Mouse (Mus musculus) hindbrain, embryonic 16.5 days (tissue): Measurements from ENCODE around the gene Prex1. TPM values are rescaled to one million over a fixed set of nuclear protein-coding genes. Genes with fewer than 3 reads are reported as not detected.

Source experiments
- ATAC-seq: fragments of 200-750 bp; cut with Nextera tagmentation; 2 replicates; pipeline ENCODE4 v1.8.0; 2017; ENCODE audit warnings: moderate TSS enrichment, moderate library complexity
- H3K27ac ChIP-seq: fragments of 300-500 bp; sonication (generic); 2 replicates; pipeline ENCODE4 v1.5.1; 2014; ENCODE audit warnings: low read depth, mild to moderate bottlenecking, control low read depth, low read length, moderate library complexity
- H3K27me3 ChIP-seq: fragments of 300-500 bp; sonication (generic); replicated peaks from 2 replicates; pipeline ENCODE4 v1.6.1; 2014; ENCODE audit warnings: low read length; ENCODE audit not compliant: control insufficient read depth, insufficient read depth
- H3K36me3 ChIP-seq: fragments of 300-500 bp; sonication (generic); 2 replicates; pipeline ENCODE4 v1.6.1; 2014; ENCODE audit warnings: mild to moderate bottlenecking, low read length, moderate library complexity, mixed read lengths; ENCODE audit not compliant: control insufficient read depth, insufficient read depth
- H3K4me1 ChIP-seq: fragments of 300-500 bp; sonication (generic); 2 replicates; pipeline ENCODE4 v1.6.1; 2014; ENCODE audit warnings: low read depth, low read length; ENCODE audit not compliant: control insufficient read depth, insufficient read depth
- H3K4me2 ChIP-seq: fragments of 300-500 bp; sonication (generic); 2 replicates; pipeline ENCODE4 v1.6.1; 2014; ENCODE audit warnings: mild to moderate bottlenecking, low read length, control low read depth, moderate library complexity
- H3K4me3 ChIP-seq: fragments of 300-500 bp; sonication (generic); 2 replicates; pipeline ENCODE4 v1.5.1; 2014; ENCODE audit warnings: mild to moderate bottlenecking, low read length, control low read depth, moderate library complexity
- H3K9ac ChIP-seq: fragments of 300-500 bp; sonication (generic); 2 replicates; pipeline ENCODE4 v1.6.1; 2014; ENCODE audit warnings: low read depth, mild to moderate bottlenecking, control low read depth, low read length, moderate library complexity
- H3K9me3 ChIP-seq: fragments of 300-500 bp; sonication (generic); 2 replicates; pipeline ENCODE4 v1.6.1; 2014; ENCODE audit warnings: mild to moderate bottlenecking, low read length, moderate library complexity; ENCODE audit not compliant: control insufficient read depth
- WGBS: fragments of 180-500 bp; shearing (Covaris S2); extraction: QIAGEN DNeasy Blood & Tissue Kit; methylation state at CpG from one replicate; pipeline ENCODE4 v1.1.7; 2014; 5-methylcytosine and 5-hydroxymethylcytosine counted together
- polyA plus RNA-seq: library from polyadenylated mRNA; unstranded; fragments of >200 nt; fragmentation: Nextera tagmentation; extraction: Ambion mirVana; gene quantifications from 2 replicates; pipeline ENCODE4 v1.2.1, GENCODE M21; 2015

Gene Prex1
- polyA plus RNA-seq, 1 experiment from 2014 or later, result 27.3 TPM

DNA sequence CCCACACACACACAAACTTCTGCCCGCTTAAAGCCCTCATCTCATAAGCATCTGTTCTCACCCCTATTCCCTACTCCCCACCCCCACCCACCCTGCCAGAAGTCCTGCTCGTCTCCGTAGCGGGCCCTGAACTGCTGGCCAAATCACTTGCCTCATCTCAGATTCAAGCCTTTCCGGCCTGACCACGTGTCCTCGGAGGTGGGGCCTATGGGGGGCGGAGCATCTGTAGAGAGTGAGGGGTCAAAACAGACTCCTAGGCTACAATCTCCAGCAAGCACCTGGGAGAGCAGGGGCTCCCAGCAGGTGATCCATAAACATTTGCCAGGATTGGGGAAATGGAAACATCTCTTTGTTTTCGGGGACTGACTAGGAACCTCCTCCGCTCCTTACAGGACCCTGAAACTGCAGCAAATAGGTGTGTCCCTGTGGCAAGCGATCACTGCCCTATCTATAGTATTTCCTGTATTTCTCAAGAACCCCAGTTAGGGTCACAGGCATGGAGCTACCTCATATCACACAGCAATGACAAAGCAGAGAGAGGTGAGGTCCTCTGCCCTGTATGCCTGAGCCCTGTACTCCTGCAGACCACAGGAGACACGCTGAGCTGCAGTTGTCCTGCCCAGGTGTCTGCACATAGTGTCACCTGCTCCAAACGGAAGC is 29.6 kb downstream of the Prex1 start:
- Histone ChIP-seq H3K4me1 (peaks cover 15% of the 10 kb centered on the region), H3K36me3 (no peaks in the 10 kb centered on the region), H3K4me2 (no peak overlapping the region; the same call in 1 of the 2 replicates), H3K9ac (no peak overlapping the region), H3K9me3 (no peaks in the 10 kb centered on the region), H3K27me3 (no peaks in the 10 kb centered on the region), H3K27ac (peak overlapping the region; percentile 86), H3K4me3 (no peak overlapping the region)
- WGBS, result 20% methylated on average over 13 of the region's 13 CpGs
- no peak for ATAC-seq

DNA sequence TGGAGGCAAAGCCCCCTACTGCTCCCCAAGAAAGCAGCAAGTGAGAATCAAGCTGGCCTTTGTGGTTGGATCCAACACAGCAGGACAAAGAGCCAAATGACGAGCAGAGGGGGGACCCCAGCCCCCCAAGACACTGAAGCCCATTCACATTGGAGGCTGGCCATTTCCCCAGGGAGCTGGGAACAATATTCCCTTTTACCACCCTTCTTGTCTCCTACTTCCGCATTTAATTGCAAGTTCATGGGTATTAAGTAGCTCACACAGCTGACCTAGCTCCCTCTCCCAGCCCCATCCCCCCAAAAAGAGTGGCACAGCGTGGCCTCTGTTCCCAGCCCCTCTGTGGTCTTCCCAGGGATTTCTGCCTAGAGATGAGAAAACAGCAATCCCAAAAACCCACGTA is 30.8 kb downstream of the Prex1 start:
- no peak overlapping the region for H3K4me3 ChIP-seq
- H3K4me2 ChIP-seq, result no peak overlapping the region; the same call in 1 of the 2 replicates
- H3K9ac ChIP-seq, result peak overlapping the region; percentile 19; the same call in 1 of the 2 replicates
- H3K9me3 ChIP-seq, result no peaks in the 10 kb centered on the region
- no peaks in the 10 kb centered on the region for H3K36me3 ChIP-seq
- WGBS, result 17% methylated on average over 4 of the region's 4 CpGs
- H3K27ac ChIP-seq, result peak overlapping the region; percentile 86
- ATAC-seq, result peak; percentile 73
- H3K27me3 ChIP-seq, result no peaks in the 10 kb centered on the region
- peaks cover 20% of the 10 kb centered on the region for H3K4me1 ChIP-seq

DNA sequence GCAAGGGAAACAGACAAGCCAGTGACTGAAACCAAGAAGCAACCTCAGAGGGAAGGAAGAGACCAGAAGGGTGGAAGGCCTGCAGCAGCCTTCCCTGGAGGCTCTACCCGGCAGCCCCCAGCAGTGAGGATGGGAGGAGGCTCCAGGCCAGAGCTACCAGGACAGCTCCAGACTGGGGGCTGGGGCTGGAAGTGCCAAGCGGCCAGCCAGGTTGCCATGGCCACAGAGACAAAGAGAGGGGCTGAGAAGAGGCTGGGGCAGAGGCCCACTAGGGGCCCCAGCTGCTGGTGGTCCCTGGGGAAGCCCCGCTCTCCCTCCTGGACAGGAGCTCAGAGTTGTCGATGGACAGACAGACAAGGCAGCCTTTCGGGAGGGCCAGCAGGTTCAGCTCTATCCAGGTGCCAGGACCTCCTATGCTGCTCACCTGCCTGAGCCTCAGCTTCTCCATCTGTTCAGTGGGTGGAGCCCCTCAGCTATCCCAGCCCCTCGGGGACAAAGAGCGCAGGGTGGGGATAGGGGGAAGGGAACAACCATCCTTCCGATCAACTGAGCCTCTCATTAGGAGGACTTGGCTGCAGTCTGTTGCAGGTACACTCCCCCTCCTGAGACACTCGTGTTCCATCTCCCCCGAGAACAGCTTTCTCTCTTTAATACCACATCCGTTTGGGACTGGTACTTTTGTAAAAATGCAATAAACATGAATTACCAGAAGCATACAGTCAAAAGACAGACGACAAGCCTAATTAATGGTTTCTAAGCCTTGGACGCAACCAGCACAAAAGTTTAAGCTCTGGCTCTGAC is 34.5 kb downstream of the Prex1 start:
- no peaks in the 10 kb centered on the region for H3K27me3 ChIP-seq
- no peak overlapping the region for H3K4me3 ChIP-seq
- H3K27ac ChIP-seq, result peak overlapping the region; percentile 84
- peaks cover 43% of the 10 kb centered on the region for H3K4me1 ChIP-seq
- ATAC-seq, result peak; percentile 90
- WGBS, result 14% methylated on average over 13 of the region's 13 CpGs
- no peaks in the 10 kb centered on the region for H3K9me3 ChIP-seq
- H3K36me3 ChIP-seq, result no peaks in the 10 kb centered on the region
- H3K4me2 ChIP-seq, result peak overlapping the region; percentile 6; the same call in 1 of the 2 replicates
- H3K9ac ChIP-seq, result peak overlapping the region; percentile 1; the same call in 1 of the 2 replicates

- H3K4me3 ChIP-seq, result no peak overlapping the region
- H3K4me2 ChIP-seq, result no peak overlapping the region
- no peaks in the 10 kb centered on the region for H3K36me3 ChIP-seq
- no peak overlapping the region for H3K9ac ChIP-seq
- peak overlapping the region; percentile 1; the same call in 1 of the 2 replicates for H3K27ac ChIP-seq
- WGBS, result 51% methylated on average over 11 of the region's 11 CpGs
- H3K4me1 ChIP-seq, result peaks cover 36% of the 10 kb centered on the region
- H3K27me3 ChIP-seq, result no peaks in the 10 kb centered on the region
- H3K9me3 ChIP-seq, result no peaks in the 10 kb centered on the region
- ATAC-seq, result peak; percentile 28; the same call in 1 of the 2 replicates
Measured at GRCm38 (mm10) chr2:166676933-166677332, 36.7 kb downstream of the Prex1 start.

GRCm38 (mm10) chr2:166676498-166676897 is 37.1 kb downstream of the Prex1 start:
- Histone ChIP-seq H3K4me2 (no peak overlapping the region), H3K27ac (peak overlapping the region; percentile 1; the same call in 1 of the 2 replicates), H3K9ac (0 out of 2 replicates have a peak overlapping the region, but pooled peaks have one; percentile 15), H3K4me3 (no peak overlapping the region), H3K4me1 (peaks cover 40% of the 10 kb centered on the region), H3K9me3 (no peaks in the 10 kb centered on the region), H3K27me3 (no peaks in the 10 kb centered on the region), H3K36me3 (no peaks in the 10 kb centered on the region)
- 46% methylated on average over 14 of the region's 14 CpGs for WGBS
- ATAC-seq, result no peak

GRCm38 (mm10) chr2:166675588-166676444 is 37.8 kb downstream of the Prex1 start:
- Histone ChIP-seq H3K4me1 (peaks cover 46% of the 10 kb centered on the region), H3K4me3 (no peak overlapping the region), H3K9ac (0 out of 2 replicates have a peak overlapping the region, but pooled peaks have one; percentile 15), H3K4me2 (no peak overlapping the region), H3K36me3 (no peaks in the 10 kb centered on the region), H3K27ac (no peak overlapping the region), H3K9me3 (no peaks in the 10 kb centered on the region), H3K27me3 (no peaks in the 10 kb centered on the region)
- ATAC-seq, result no peak
- whole genome bisulfite sequencing, result 40% methylated on average over 14 of the region's 14 CpGs

DNA sequence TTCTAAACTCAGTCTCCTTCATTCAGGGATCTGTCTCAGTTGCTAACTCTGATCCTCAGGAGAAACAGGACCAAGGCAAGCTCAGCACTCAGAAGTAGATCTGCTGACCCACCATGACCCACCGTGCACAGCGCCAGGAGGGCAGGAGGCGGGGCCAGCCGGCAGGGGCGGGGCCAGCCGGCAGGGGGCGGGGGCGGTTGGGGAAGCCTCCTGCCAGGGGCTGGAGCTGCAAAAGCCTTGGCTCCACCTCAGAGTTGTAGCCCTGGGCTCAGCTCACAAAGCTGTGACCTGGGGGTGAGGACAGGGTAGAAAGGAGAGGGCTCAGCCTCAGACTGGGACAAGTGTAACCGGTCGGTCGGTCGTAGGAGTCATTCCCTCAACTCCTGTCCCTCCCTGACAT is 38.9 kb downstream of the Prex1 start:
- no peaks in the 10 kb centered on the region for H3K27me3 ChIP-seq
- no peak overlapping the region for H3K4me3 ChIP-seq
- H3K9me3 ChIP-seq, result no peaks in the 10 kb centered on the region
- no peak overlapping the region for H3K27ac ChIP-seq
- whole genome bisulfite sequencing, result 10% methylated on average over 12 of the region's 12 CpGs
- no peak for ATAC-seq
- H3K4me1 ChIP-seq, result peaks cover 45% of the 10 kb centered on the region
- no peak overlapping the region for H3K4me2 ChIP-seq
- no peaks in the 10 kb centered on the region for H3K36me3 ChIP-seq
- no peak overlapping the region for H3K9ac ChIP-seq

DNA sequence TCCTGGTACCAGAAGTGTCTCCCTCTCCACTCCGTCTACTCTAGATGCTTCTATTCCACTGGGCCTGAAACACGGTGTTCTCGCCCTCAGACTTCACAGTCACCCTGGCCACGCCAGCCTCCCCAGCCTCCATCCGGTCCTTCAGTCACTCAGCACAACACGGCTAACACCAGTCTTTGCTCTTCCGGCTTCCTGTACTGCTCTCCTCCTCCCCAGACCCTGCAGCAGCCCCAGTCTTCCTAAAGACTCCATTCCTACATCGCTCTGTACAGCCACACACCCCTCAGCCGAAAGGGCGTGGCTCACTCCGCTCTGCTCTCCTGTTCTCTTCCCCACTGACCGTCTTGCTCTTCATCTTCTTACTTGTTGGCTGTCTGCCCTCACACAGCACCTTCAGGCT is 39.7 kb downstream of the Prex1 start:
- Histone ChIP-seq H3K4me2 (no peak overlapping the region), H3K9me3 (no peaks in the 10 kb centered on the region), H3K4me1 (peaks cover 49% of the 10 kb centered on the region), H3K27ac (no peak overlapping the region), H3K4me3 (no peak overlapping the region), H3K27me3 (no peaks in the 10 kb centered on the region), H3K9ac (no peak overlapping the region), H3K36me3 (no peaks in the 10 kb centered on the region)
- ATAC-seq, result no peak
- WGBS, result 79% methylated on average over 12 of the region's 12 CpGs
